Mouse (Mus musculus): ENCODE data around the gene Fn1. TPM values are rescaled to one million over a fixed set of nuclear protein-coding genes. Genes with fewer than 3 reads are reported as not detected.
A peak's percentile ranks its signal among the peaks of the same experiment; 100 is the strongest.

Fn1 gene
- polyA plus RNA-seq (2012; rRNA removed) (628 and 639 TPM in 2 replicates), polyA plus RNA-seq (2014; fragmentation: Nextera tagmentation; extraction: Ambion mirVana) (232 and 252 TPM in 2 replicates)

GRCm38 (mm10) chr1:71652551-71653399, at the start of gene Fn1:
Fn1 (minus strand) TSS chr1:71653200.
- H3K4me3 ChIP-seq (replicated peaks; ENCODE audit: low read length), result peak within 1 kb of the TSS; percentile 88
- ATAC-seq (ENCODE audit: low FRiP score, low read depth) (peak; percentile 94), DNase-seq (ENCODE audit: low spot score) (peak; percentile 96)
- H3K4me2 ChIP-seq (replicated peaks; ENCODE audit: low read depth, low read length, severe bottlenecking), result peak within 1 kb of the TSS; percentile 92
- H3K27ac ChIP-seq (replicated peaks; ENCODE audit: low read depth, low read length), result peak within 1 kb of the TSS; percentile 97
- under 1% methylated on average over 56 of the region's 63 CpGs for WGBS
- H3K27me3 ChIP-seq (ENCODE audit: control insufficient read depth, insufficient read depth, low read length), result no peaks in the 10 kb centered on the region
- peaks cover 28% of the 10 kb centered on the region for H3K36me3 ChIP-seq (ENCODE audit: control insufficient read depth, insufficient read depth, low read length)
- peak within 1 kb of the TSS; percentile 85 for H3K9ac ChIP-seq (ENCODE audit: low read depth, low read length, severe bottlenecking)
- peak; percentile 88; the same call in 1 of the 2 replicates for TF ChIP-seq POLR2A (IDR thresholded peaks at IDR 0.05; ENCODE audit: borderline replicate concordance, extremely low read depth, insufficient read depth, insufficient read length)
- peaks cover 21% of the 10 kb centered on the region for H3K4me1 ChIP-seq (ENCODE audit: control insufficient read depth, insufficient read depth, low read length)
- H3K9me3 ChIP-seq (ENCODE audit: control insufficient read depth, low read length), result no peaks in the 10 kb centered on the region

DNA sequence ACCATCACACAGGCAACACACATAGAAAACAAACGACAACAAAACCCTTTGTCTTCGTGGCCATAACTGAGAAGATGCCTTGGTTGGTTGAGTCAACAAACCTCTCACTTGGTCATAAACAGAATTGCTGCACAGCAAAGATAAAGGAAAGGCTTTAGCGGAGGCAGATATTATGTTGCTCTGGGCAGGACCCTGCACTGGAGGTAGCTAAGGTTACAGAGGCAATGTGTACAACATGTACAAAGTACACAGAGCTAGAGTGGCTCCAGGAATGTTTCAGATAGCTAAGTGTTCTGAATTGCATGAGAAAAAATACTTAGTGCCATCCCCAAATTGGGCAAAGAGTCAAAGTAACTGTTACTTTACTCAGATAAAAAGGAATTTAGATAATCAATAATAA, 43.1 kb upstream of the Fn1 start:
- no peak for TF ChIP-seq POLR2A (IDR thresholded peaks at IDR 0.05; ENCODE audit: borderline replicate concordance, extremely low read depth, insufficient read depth, insufficient read length)
- no peak for DNase-seq (ENCODE audit: low spot score)
- H3K4me1 ChIP-seq (ENCODE audit: control insufficient read depth, insufficient read depth, low read length), result peaks cover 12% of the 10 kb centered on the region
- no peaks in the 10 kb centered on the region for H3K27me3 ChIP-seq (ENCODE audit: control insufficient read depth, insufficient read depth, low read length)
- no peak for ATAC-seq (ENCODE audit: low FRiP score, low read depth)
- H3K27ac ChIP-seq (replicated peaks; ENCODE audit: low read depth, low read length), result no peak overlapping the region
- no peaks in the 10 kb centered on the region for H3K36me3 ChIP-seq (ENCODE audit: control insufficient read depth, insufficient read depth, low read length)
- H3K9me3 ChIP-seq (ENCODE audit: control insufficient read depth, low read length), result no peaks in the 10 kb centered on the region
- 86% methylated on average over 3 of the region's 3 CpGs for WGBS
- H3K4me3 ChIP-seq (replicated peaks; ENCODE audit: low read length), result no peak overlapping the region
- no peak overlapping the region for H3K4me2 ChIP-seq (replicated peaks; ENCODE audit: low read depth, low read length, severe bottlenecking)
- H3K9ac ChIP-seq (ENCODE audit: low read depth, low read length, severe bottlenecking), result no peak overlapping the region

- Histone ChIP-seq H3K4me3 (replicated peaks; ENCODE audit: low read length) (no peak overlapping the region), H3K9ac (ENCODE audit: low read depth, low read length, severe bottlenecking) (no peak overlapping the region), H3K27me3 (ENCODE audit: control insufficient read depth, insufficient read depth, low read length) (no peaks in the 10 kb centered on the region), H3K9me3 (ENCODE audit: control insufficient read depth, low read length) (no peaks in the 10 kb centered on the region), H3K27ac (replicated peaks; ENCODE audit: low read depth, low read length) (no peak overlapping the region), H3K4me1 (ENCODE audit: control insufficient read depth, insufficient read depth, low read length) (peaks cover 13% of the 10 kb centered on the region), H3K36me3 (ENCODE audit: control insufficient read depth, insufficient read depth, low read length) (no peaks in the 10 kb centered on the region), H3K4me2 (replicated peaks; ENCODE audit: low read depth, low read length, severe bottlenecking) (no peak overlapping the region)
- peak; percentile 62; the same call in 1 of the 2 replicates for ATAC-seq (ENCODE audit: low FRiP score, low read depth)
- TF ChIP-seq POLR2A (IDR thresholded peaks at IDR 0.05; ENCODE audit: borderline replicate concordance, extremely low read depth, insufficient read depth, insufficient read length), result no peak
- peak; percentile 67 for DNase-seq (ENCODE audit: low spot score)
- 38% methylated on average over 8 of the region's 8 CpGs for WGBS
Measured at GRCm38 (mm10) chr1:71691472-71692277, 38.7 kb upstream of the Fn1 start.

DNA sequence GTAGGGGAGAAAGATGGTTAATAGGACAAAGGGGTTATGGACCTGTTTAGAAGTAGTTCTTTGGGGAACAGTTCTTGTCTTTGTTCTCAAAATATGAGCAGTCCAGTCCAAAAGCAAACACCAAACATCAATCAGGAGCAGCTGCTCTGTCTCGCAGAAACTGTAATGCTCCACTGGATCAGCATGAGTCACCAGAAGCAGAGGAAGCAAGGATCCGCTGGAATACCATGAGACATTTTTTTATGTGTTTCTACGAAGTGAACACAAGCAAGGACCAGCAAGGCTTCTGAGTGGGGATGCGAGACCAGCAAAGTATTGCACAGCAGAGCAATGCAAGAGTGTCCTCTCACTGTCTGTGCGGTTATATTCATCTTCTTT, 35.9 kb upstream of the Fn1 start:
- DNase-seq (ENCODE audit: low spot score) (no peak), ATAC-seq (ENCODE audit: low FRiP score, low read depth) (no peak)
- Histone ChIP-seq H3K27me3 (ENCODE audit: control insufficient read depth, insufficient read depth, low read length) (no peaks in the 10 kb centered on the region), H3K4me1 (ENCODE audit: control insufficient read depth, insufficient read depth, low read length) (peaks cover 14% of the 10 kb centered on the region), H3K27ac (replicated peaks; ENCODE audit: low read depth, low read length) (no peak overlapping the region), H3K9ac (ENCODE audit: low read depth, low read length, severe bottlenecking) (no peak overlapping the region), H3K4me2 (replicated peaks; ENCODE audit: low read depth, low read length, severe bottlenecking) (no peak overlapping the region), H3K36me3 (ENCODE audit: control insufficient read depth, insufficient read depth, low read length) (no peaks in the 10 kb centered on the region), H3K4me3 (replicated peaks; ENCODE audit: low read length) (no peak overlapping the region), H3K9me3 (ENCODE audit: control insufficient read depth, low read length) (no peaks in the 10 kb centered on the region)
- TF ChIP-seq POLR2A (IDR thresholded peaks at IDR 0.05; ENCODE audit: borderline replicate concordance, extremely low read depth, insufficient read depth, insufficient read length), result no peak
- WGBS, result 88% methylated on average over 5 of the region's 5 CpGs

DNA sequence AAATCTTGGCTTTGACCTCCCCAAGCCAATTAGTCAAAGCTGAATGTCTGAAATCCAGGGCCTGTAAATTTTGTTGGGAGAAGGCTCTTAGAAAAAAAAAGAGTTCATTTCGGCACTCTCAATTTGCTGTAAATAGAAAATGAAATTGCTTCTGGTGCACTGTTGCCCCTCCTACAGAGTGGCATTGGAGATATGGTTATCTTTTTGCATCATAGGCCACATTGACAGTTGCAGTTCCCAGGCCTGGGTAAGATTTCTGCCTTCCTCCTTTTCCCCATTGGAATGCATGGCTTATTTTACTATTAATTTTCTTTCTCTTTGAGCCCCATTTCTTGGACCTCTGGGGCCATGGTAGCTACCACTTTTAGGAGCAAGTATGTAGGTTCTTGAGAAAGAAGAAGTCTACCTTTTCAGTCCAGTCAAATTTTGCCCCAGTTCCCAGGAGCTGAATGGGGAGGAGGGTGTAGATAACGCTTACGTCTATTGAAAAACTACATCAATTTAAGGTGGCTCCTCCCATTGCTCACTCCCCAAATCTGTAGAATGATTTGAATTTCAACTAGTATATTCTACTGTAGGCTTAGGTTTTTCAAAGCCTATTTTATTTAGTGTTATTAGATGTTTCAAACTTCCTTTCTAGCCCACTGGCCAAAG, 35.4 kb upstream of the Fn1 start:
- Histone ChIP-seq H3K9me3 (ENCODE audit: control insufficient read depth, low read length) (no peaks in the 10 kb centered on the region), H3K27me3 (ENCODE audit: control insufficient read depth, insufficient read depth, low read length) (no peaks in the 10 kb centered on the region), H3K9ac (ENCODE audit: low read depth, low read length, severe bottlenecking) (no peak overlapping the region), H3K4me2 (replicated peaks; ENCODE audit: low read depth, low read length, severe bottlenecking) (no peak overlapping the region), H3K27ac (replicated peaks; ENCODE audit: low read depth, low read length) (no peak overlapping the region), H3K4me1 (ENCODE audit: control insufficient read depth, insufficient read depth, low read length) (peaks cover 19% of the 10 kb centered on the region), H3K36me3 (ENCODE audit: control insufficient read depth, insufficient read depth, low read length) (no peaks in the 10 kb centered on the region), H3K4me3 (replicated peaks; ENCODE audit: low read length) (no peak overlapping the region)
- TF ChIP-seq POLR2A (IDR thresholded peaks at IDR 0.05; ENCODE audit: borderline replicate concordance, extremely low read depth, insufficient read depth, insufficient read length), result no peak
- WGBS, result 92% methylated on average over 3 of the region's 3 CpGs
- ATAC-seq (ENCODE audit: low FRiP score, low read depth) (no peak), DNase-seq (ENCODE audit: low spot score) (no peak)
